Mouse (Mus musculus) heart, postnatal 0 days (tissue): ENCODE data around the gene Fam3b.

ENCODE experiments used
- CTCF ChIP-seq: IDR thresholded peaks from 2 replicates; pipeline ENCODE4 v1.5.1; 2016; ENCODE audit warnings: antibody characterized with exemption, control low read depth, low read depth
- EP300 ChIP-seq: IDR thresholded peaks from 2 replicates; pipeline ENCODE4 v1.6.1; 2016; ENCODE audit warnings: antibody characterized with exemption, low read depth

- TF ChIP-seq CTCF (no peak), EP300 (no peak)
Measured at GRCm38 (mm10) chr16:97423627-97424026, 91.0 kb downstream of the Fam3b start.
